Mouse (Mus musculus) Patski (cell line): ENCODE data around the gene Ptgir. TPM values are rescaled to one million over a fixed set of nuclear protein-coding genes. Genes with fewer than 3 reads are reported as not detected.

Experiments
- ATAC-seq: fragments of 100-300 bp; one replicate; pipeline ENCODE4 v1.8.0; 2021
- CTCF ChIA-PET: fragments of 350-600 bp; sonication (Branson Sonifier 250); formaldehyde crosslinking; loops from one replicate; lab custom pipeline; 2022; ENCODE audit warnings: inconsistent platforms; lab: Charles Lee
- POLR2A ChIA-PET: fragments of 350-600 bp; sonication (Branson Sonifier 250); formaldehyde crosslinking; loops from one replicate; lab custom pipeline; 2022; ENCODE audit warnings: antibody characterized with exemption, inconsistent platforms; lab: Charles Lee
- DNase-seq: peaks from one replicate; pipeline ENCODE4 v3.0.0-alpha.2; 2011; ENCODE audit warnings: low read depth, low spot score
- H3K27me3 ChIP-seq: fragments of 371-371 bp; one replicate; pipeline ENCODE4 v1.5.1; 2021
- CTCF ChIP-seq: fragments of 100-300 bp; IDR thresholded peaks from one replicate; pipeline ENCODE4 v1.5.1; 2021
- in situ Hi-C: fragments of 300-500 bp; cut with MboI; formaldehyde crosslinking; loops from 3 replicates; pipeline ENCODE4 v1.11.1; 2018; ENCODE audit warnings: low pct_unique_long_range_greater_than_20kb, mixed read lengths
- polyA plus RNA-seq: library from polyadenylated mRNA; unstranded; gene quantifications from one replicate; pipeline ENCODE4 v1.2.3, GENCODE M21; 2021

Ptgir gene
- polyA plus RNA-seq, 1 experiment from 2014 or later: not detected

DNA sequence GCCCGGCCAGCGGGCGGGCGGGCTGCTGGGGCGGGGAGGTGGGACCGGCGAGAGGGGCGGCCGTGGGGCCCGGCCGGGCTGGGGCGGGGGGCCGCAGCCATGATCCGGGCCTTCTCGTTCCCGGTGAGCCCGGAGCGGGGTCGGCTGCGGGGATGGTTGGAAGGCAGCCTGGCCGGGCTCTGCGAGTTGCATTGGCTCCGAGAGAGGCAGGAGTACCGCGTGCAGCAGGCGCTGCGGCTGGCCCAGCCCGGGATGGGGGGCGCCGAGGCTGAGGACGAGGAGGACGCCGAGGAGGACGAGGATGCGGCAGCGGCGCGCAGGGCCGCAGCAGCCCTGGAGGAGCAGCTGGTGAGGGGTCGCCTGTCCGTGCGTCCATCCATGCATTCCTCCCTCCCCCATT lies 31.0 kb upstream of the Ptgir start:
- CTCF ChIA-PET: interaction anchor here (0.7 to 2.2 kb wide), 6 partner anchors 9 to 41 kb away, joined by 3 to 17 read pairs (median 8); partner anchors contain the start of gene Gng8
- TF ChIP-seq CTCF: no peak
- POLR2A ChIA-PET: no interaction called here
- no peaks in the 10 kb centered on the region for H3K27me3 ChIP-seq
- DNase-seq: no peak
- ATAC-seq: peak; percentile 44
- in situ Hi-C loops: no loop called here

DNA sequence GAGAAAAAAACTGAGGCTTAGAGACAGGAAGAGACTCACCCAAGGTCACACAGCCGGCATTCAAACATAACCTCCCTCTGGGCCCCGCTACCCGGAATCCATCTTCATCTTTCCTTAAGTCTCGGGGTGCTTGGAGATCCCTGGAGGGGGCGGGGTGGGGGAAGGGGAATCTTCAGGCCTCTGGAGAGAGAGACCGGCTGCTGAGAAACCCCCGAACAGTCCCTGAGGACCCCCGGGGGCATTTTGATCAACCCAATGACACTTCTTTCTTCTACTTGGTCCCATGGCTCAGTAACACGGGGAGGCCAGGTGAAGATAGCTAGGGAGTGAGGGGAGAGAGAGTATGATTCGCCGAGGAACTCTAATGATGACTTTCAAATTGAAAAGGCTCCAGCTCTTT lies 30.3 kb upstream of the Ptgir start:
- ChIA-PET POLR2A (no interaction called here), CTCF (interaction anchor here (0.7 kb wide), 1 partner anchor 475 kb away, joined by 3 read pairs; no protein-coding TSS in a partner anchor)
- in situ Hi-C loops: no loop called here
- DNase-seq: no peak
- no peak for TF ChIP-seq CTCF
- H3K27me3 ChIP-seq: no peaks in the 10 kb centered on the region
- ATAC-seq: no peak

GRCm38 (mm10) chr7:16876608-16877007 lies 29.7 kb upstream of the Ptgir start:
- POLR2A ChIA-PET: no interaction called here
- no peak for TF ChIP-seq CTCF
- in situ Hi-C loops: no loop called here
- DNase-seq (no peak), ATAC-seq (no peak)
- no peaks in the 10 kb centered on the region for H3K27me3 ChIP-seq
- CTCF ChIA-PET: interaction anchor here (0.7 kb wide), 1 partner anchor 475 kb away, joined by 3 read pairs; no protein-coding TSS in a partner anchor

DNA sequence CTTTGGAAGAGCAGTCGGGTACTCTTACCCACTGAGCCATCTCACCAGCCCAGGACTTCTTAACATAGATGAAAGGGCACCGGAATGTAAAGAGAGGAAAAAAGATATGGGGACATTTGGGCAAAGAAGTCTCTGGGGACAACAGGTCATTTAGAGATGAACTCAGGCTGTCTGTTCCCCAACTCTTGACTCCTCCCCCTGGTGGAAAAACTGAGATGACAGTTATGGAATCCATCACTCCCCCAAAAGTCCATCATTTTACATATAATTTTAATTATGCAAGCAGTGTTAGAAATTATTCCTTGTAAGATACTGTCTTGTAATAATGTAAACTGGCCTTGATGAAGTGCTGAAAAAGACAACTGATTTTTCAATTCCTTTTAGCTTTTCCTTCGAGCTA lies 28.6 kb upstream of the Ptgir start:
- ChIA-PET POLR2A (no interaction called here), CTCF (no interaction called here)
- DNase-seq: no peak
- in situ Hi-C loops: no loop called here
- no peak for TF ChIP-seq CTCF
- no peak for ATAC-seq
- no peaks in the 10 kb centered on the region for H3K27me3 ChIP-seq

DNA sequence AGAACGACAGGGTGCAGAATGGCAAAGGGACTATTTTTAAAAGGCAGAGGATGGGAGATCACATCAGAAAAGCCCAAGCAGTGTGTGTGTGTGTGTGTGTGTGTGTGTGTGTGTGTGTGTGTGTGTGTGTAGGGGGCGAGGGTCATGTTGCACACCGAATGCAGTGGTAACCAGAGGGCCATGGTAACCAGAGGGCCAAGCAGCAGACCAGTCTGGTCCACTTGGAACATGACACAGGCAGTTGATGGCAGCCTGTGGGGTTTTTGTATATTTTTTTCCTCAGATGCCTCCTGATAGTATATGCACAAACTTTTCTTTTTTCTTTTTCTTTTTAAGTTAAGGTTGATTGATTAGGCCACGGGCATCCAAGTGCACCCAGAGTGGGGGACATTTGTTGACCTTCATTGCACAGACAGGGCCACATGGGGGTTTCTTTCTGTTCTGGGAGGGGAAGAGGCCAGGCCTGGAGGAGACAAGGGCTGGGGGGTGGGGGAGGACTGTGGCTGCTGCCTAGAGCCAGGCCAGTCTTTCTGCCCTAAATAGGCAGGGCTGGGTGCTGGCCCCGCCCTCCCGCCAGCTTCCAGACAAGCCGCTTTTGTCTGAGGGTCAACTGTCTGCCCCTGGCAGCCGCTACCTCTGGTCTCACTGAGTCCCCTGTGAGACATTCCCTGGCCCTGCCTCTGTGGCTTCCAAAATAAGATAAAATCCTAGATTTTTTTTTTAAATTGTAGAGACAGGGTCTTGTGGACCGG lies 26.3 kb upstream of the Ptgir start:
- no peak for TF ChIP-seq CTCF
- DNase-seq: no peak
- ATAC-seq: no peak
- in situ Hi-C loops: no loop called here
- POLR2A ChIA-PET: no interaction called here
- CTCF ChIA-PET: no interaction called here
- no peaks in the 10 kb centered on the region for H3K27me3 ChIP-seq

- ChIA-PET CTCF (interaction anchor here (1.7 kb wide), 1 partner anchor 11 kb away, joined by 5 read pairs; the partner anchor contains the start of gene Gng8), POLR2A (no interaction called here)
- no peak for TF ChIP-seq CTCF
- no peak for DNase-seq
- no peaks in the 10 kb centered on the region for H3K27me3 ChIP-seq
- no peak for ATAC-seq
- in situ Hi-C loops: no loop called here
These were observed 25.7 kb upstream of the Ptgir start for GRCm38 (mm10) chr7:16880615-16881014.

GRCm38 (mm10) chr7:16883162-16883561 lies 23.1 kb upstream of the Ptgir start:
- CTCF ChIA-PET: interaction anchor here (1.0 to 1.4 kb wide), 3 partner anchors 9 to 17 kb away, joined by 3 to 5 read pairs (median 4); partner anchors contain the start of gene Gng8
- no peak for ATAC-seq
- no peak for TF ChIP-seq CTCF
- POLR2A ChIA-PET: no interaction called here
- H3K27me3 ChIP-seq: no peaks in the 10 kb centered on the region
- no peak for DNase-seq
- in situ Hi-C loops: no loop called here

GRCm38 (mm10) chr7:16884334-16884733 lies 22.0 kb upstream of the Ptgir start:
- no peak for ATAC-seq
- in situ Hi-C loops: no loop called here
- POLR2A ChIA-PET: no interaction called here

DNA sequence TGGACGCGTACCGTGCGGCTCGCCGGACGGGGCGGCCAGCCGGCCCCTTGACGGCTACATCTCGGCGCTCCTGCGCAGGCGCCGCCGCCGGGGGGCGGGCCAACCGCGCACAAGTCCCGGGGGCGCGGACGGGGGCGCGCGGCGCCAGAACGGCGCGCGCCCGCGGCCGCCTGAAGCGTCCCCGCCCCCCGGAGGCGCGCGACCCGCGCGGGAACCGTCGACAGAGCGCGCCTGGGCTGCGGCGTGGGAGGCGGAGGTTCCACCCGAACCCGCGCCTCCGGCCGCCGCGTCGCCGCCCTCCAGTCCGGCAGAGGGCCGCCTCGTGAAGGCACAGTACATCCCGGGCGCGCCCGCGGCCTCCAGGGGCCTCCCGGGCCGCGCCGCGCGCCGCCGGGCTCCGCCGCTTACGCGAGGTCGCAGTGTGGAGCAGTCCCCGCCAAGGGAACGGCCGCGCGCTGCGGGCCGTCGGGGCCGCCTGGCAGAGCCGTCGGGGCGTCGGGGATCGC lies 21.0 kb upstream of the Ptgir start:
- DNase-seq (no peak), ATAC-seq (no peak)
- CTCF ChIA-PET: no interaction called here
- in situ Hi-C loops: no loop called here
- no peaks in the 10 kb centered on the region for H3K27me3 ChIP-seq
- POLR2A ChIA-PET: no interaction called here
- TF ChIP-seq CTCF: no peak

More at GRCm38 (mm10) chr7:16884334-16884733, 22.0 kb upstream of the Ptgir start:
- no peak for DNase-seq
- CTCF ChIA-PET: interaction anchor here (0.7 kb wide), 1 partner anchor 10 kb away, joined by 3 read pairs; the partner anchor contains the start of gene Dact3
- no peaks in the 10 kb centered on the region for H3K27me3 ChIP-seq
- no peak for TF ChIP-seq CTCF

DNA sequence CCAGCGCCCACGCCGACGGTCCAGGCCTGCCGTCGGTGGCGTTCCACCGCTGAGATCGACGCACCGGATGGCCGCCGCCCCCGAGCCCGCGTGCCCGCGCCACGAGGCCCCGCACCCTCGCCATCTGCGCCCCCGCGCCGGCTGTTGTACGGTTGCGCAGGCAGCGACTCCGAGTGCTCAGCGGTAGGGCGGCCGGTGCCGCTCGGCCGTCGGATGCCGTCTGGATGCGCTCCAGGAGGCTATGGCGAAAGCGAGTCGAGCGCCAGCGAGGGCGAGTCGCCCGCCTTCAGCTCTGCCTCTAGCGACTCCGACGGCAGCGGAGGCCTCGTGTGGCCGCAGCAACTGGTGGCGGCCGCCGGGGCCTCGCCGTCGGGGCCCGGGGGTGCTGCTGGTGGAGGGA lies 20.4 kb upstream of the Ptgir start:
- POLR2A ChIA-PET: no interaction called here
- DNase-seq: no peak
- ATAC-seq: no peak
- in situ Hi-C loops: no loop called here
- CTCF ChIA-PET: no interaction called here
- H3K27me3 ChIP-seq: no peaks in the 10 kb centered on the region
- no peak for TF ChIP-seq CTCF

- in situ Hi-C loops: no loop called here
- DNase-seq: no peak
- ChIA-PET POLR2A (no interaction called here), CTCF (interaction anchor here (0.7 to 1.7 kb wide), 4 partner anchors 16 to 36 kb away, joined by 3 to 5 read pairs (median 4); no protein-coding TSS in a partner anchor)
- TF ChIP-seq CTCF: no peak
- peaks cover 8% of the 10 kb centered on the region for H3K27me3 ChIP-seq
- ATAC-seq: no peak
These were observed 15.8 kb upstream of the Ptgir start for GRCm38 (mm10) chr7:16890536-16890935.
